Mouse (Mus musculus): ENCODE measurements at regions not wholly inside any gene's neighbourhood (a gene's known extent, or its start where the extent isn't known, plus 50 kb on each side); places are given as distances from the start of the nearest gene placed in this dataset.
A peak's percentile ranks its signal among the peaks of the same experiment; 100 is the strongest.

DNA sequence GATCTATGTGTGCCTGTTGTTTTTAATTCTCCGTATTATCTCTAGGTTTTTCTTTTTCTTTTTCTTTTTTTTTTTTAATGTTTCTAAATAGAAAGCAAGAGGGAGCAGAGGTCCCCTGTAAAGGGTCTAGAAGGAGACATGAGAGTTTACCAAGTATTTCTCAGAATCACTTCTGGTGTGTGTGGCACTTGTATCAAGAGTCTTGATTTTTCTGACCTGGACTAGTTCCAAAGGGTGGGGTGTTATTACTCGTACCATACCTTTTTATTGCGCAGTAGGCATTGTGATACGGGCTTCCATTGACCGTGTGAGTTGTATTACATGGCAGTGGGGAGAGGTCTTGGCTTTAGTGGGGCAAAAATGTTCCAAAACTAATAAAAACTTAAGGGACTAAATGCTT, 63.2 kb upstream of the Bmp6 start:
- ATAC-seq (no peak), DNase-seq (no peak)
- 75% methylated on average over 5 of the region's 5 CpGs for WGBS (ENCODE audit: insufficient replicate concordance)
- Histone ChIP-seq H3K4me1 (ENCODE audit: insufficient read depth) (no peaks in the 10 kb centered on the region), H3K4me3 (ENCODE audit: low read depth, low read length) (no peak overlapping the region), H3K9me3 (ENCODE audit: low read length) (no peaks in the 10 kb centered on the region), H3K36me3 (replicated peaks; ENCODE audit: insufficient read depth, low read length) (no peaks in the 10 kb centered on the region), H3K27me3 (ENCODE audit: insufficient read depth, low read length) (no peaks in the 10 kb centered on the region), H3K9ac (replicated peaks) (no peak overlapping the region), H3K4me2 (ENCODE audit: low read depth, low read length) (no peak overlapping the region), H3K27ac (ENCODE audit: low read depth) (no peak overlapping the region)
- TF ChIP-seq CTCF (IDR thresholded peaks at IDR 0.05; ENCODE audit: low read depth) (no peak), EP300 (IDR thresholded peaks at IDR 0.05; ENCODE audit: low read depth) (no peak)

DNA sequence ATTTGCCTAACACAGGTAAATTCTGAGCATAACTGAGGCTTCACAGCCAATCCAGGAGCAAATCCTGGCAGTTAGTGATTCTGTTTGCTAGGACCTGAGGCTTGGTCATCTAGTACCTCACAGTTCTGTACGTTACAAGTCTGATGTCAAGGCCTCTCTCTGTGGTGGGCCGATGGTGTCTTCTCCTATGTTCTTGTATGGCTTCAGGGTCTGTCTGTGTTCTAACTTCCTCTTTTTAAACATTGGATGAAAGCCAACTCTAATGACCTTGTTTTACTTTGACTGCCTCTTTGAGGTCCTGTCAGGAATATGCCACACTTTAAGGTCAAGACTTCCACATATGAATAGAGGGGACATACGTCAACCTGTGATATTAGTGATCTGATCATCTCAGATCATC, 56.9 kb upstream of the Bmp6 start:
- ATAC-seq, result no peak
- WGBS (ENCODE audit: insufficient replicate concordance), result 50% methylated on average over 3 of the region's 3 CpGs
- H3K27ac ChIP-seq (ENCODE audit: low read depth), result no peak overlapping the region

DNA sequence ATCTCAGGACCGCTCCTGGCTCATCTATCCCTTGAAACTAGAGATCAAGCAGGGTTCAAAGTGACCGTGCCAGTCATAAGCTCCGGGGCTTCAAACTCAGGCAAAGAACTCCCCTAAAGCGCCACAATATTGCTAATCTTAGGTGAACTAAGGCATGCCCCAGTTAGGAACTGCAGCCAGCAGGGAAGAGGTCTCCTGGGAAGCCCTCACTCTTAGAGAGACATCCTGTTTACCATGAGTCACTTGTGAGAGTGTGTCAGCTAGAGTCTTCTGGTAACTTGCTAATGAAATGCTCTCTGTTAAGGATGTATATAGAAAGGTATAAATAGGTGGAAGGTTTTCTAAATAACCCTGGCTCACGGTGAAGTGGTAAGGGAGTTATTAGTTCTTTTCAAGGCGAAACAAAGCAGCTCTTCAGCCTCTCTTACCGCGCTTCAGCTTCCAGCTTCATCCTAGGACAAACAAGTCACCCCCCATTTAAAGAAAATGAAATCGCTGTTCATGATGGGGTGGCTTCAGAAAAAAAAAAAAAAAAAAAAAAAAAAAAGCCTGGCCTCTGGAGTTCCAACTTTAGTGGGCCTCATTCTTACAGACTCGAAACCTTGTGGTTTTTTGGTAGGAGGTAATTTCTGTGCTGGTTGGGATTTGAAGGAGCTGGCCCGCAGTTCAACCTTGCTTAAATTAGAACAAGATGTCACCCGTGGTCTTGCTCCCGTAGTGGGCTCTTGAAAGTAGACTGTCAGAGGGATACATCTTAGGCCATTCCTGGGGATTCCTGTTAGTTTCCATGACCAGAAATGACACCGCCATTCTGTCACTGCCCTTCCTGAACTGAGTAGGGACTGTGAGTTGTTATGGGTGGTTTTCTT, 56.1 kb upstream of the Bmp6 start:
- Histone ChIP-seq H3K9ac (replicated peaks) (no peak overlapping the region), H3K36me3 (replicated peaks; ENCODE audit: insufficient read depth, low read length) (no peaks in the 10 kb centered on the region), H3K4me3 (ENCODE audit: low read depth, low read length) (no peak overlapping the region), H3K27me3 (ENCODE audit: insufficient read depth, low read length) (no peaks in the 10 kb centered on the region), H3K4me1 (ENCODE audit: insufficient read depth) (no peaks in the 10 kb centered on the region), H3K27ac (ENCODE audit: low read depth) (no peak overlapping the region), H3K9me3 (ENCODE audit: low read length) (no peaks in the 10 kb centered on the region), H3K4me2 (ENCODE audit: low read depth, low read length) (no peak overlapping the region)
- DNase-seq, result no peak
- 69% methylated on average over 14 of the region's 14 CpGs for WGBS (ENCODE audit: insufficient replicate concordance)
- no peak for TF ChIP-seq CTCF (IDR thresholded peaks at IDR 0.05; ENCODE audit: low read depth)
- TF ChIP-seq EP300 (IDR thresholded peaks at IDR 0.05; ENCODE audit: low read depth), result no peak
- no peak for ATAC-seq

More for the DNA sequence above, 56.9 kb upstream of the Bmp6 start:
- H3K27me3 ChIP-seq (ENCODE audit: insufficient read depth, low read length), result no peaks in the 10 kb centered on the region
- no peak overlapping the region for H3K4me2 ChIP-seq (ENCODE audit: low read depth, low read length)
- H3K4me3 ChIP-seq (ENCODE audit: low read depth, low read length), result no peak overlapping the region
- DNase-seq, result no peak
- TF ChIP-seq CTCF (IDR thresholded peaks at IDR 0.05; ENCODE audit: low read depth) (no peak), EP300 (IDR thresholded peaks at IDR 0.05; ENCODE audit: low read depth) (no peak)
- no peak overlapping the region for H3K9ac ChIP-seq (replicated peaks)
- H3K36me3 ChIP-seq (replicated peaks; ENCODE audit: insufficient read depth, low read length), result no peaks in the 10 kb centered on the region
- H3K4me1 ChIP-seq (ENCODE audit: insufficient read depth), result no peaks in the 10 kb centered on the region
- H3K9me3 ChIP-seq (ENCODE audit: low read length), result no peaks in the 10 kb centered on the region

DNA sequence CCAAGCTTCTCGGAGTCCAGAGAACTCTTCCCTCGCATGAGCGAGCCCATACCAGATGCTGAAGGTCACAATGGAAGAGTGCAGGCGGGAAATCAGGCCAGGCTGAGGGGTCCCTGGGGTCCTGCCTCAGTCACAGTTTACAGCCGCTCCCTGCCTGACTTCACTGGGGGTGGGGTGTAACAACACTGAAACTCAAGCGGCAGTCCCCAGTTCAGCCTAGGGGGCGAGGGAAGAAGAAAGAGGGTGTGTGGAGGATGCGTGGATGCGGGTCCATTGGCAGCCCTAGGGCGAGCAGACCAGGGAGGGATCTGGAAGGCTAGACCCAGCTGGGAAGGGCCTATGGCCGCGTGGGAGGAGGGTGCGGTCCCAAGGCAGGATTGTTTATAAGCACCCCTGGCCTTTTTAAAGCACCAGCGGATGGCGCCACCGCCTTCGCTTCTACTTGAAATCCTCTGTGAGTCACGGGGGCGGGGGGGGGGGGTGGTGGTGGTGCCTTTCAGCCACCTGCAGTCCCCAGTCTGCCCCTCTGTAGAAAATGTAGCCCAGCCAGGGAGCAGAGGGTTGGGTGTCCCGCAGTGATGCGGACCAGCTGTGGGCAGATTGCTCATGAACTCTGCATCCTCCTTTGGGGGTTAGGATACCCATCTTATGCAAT, 54.5 kb upstream of the Bmp6 start:
- no peaks in the 10 kb centered on the region for H3K36me3 ChIP-seq (replicated peaks; ENCODE audit: insufficient read depth, low read length)
- no peak overlapping the region for H3K9ac ChIP-seq (replicated peaks)
- ATAC-seq, result no peak

GRCm38 (mm10) chr13:38291487-38291886, 53.4 kb upstream of the Bmp6 start:
- H3K27me3 ChIP-seq (ENCODE audit: insufficient read depth, low read length), result no peaks in the 10 kb centered on the region
- H3K9ac ChIP-seq (replicated peaks), result no peak overlapping the region
- TF ChIP-seq CTCF (IDR thresholded peaks at IDR 0.05; ENCODE audit: low read depth) (no peak), EP300 (IDR thresholded peaks at IDR 0.05; ENCODE audit: low read depth) (no peak)
- no peaks in the 10 kb centered on the region for H3K36me3 ChIP-seq (replicated peaks; ENCODE audit: insufficient read depth, low read length)
- H3K9me3 ChIP-seq (ENCODE audit: low read length), result no peaks in the 10 kb centered on the region
- no peaks in the 10 kb centered on the region for H3K4me1 ChIP-seq (ENCODE audit: insufficient read depth)
- DNase-seq (no peak), ATAC-seq (no peak)
- H3K4me2 ChIP-seq (ENCODE audit: low read depth, low read length), result no peak overlapping the region
- no peak overlapping the region for H3K4me3 ChIP-seq (ENCODE audit: low read depth, low read length)
- H3K27ac ChIP-seq (ENCODE audit: low read depth), result no peak overlapping the region
- WGBS (ENCODE audit: insufficient replicate concordance), result 74% methylated on average over 4 of the region's 4 CpGs

More for the DNA sequence above, 54.5 kb upstream of the Bmp6 start:
- WGBS (ENCODE audit: insufficient replicate concordance), result 63% methylated on average over 19 of the region's 21 CpGs
- H3K4me2 ChIP-seq (ENCODE audit: low read depth, low read length), result no peak overlapping the region
- H3K4me1 ChIP-seq (ENCODE audit: insufficient read depth), result no peaks in the 10 kb centered on the region
- TF ChIP-seq EP300 (IDR thresholded peaks at IDR 0.05; ENCODE audit: low read depth) (no peak), CTCF (IDR thresholded peaks at IDR 0.05; ENCODE audit: low read depth) (0 out of 2 replicates have a peak, but pooled peaks have one; percentile 7)
- H3K4me3 ChIP-seq (ENCODE audit: low read depth, low read length), result no peak overlapping the region
- no peak overlapping the region for H3K27ac ChIP-seq (ENCODE audit: low read depth)
- H3K9me3 ChIP-seq (ENCODE audit: low read length), result no peaks in the 10 kb centered on the region
- no peaks in the 10 kb centered on the region for H3K27me3 ChIP-seq (ENCODE audit: insufficient read depth, low read length)
- DNase-seq, result peak; percentile 44

All from liver, postnatal 0 days (tissue).